Comparison of ENCODE assay signal across 21 mouse cellular contexts in genomic region chr3:152898906-152899305, GRCm38 (mm10).
DNase-seq lines count a peak whose midpoint lies in the region; TF ChIP-seq lines count a peak whose summit lies in the region.
"Had no signal": no experiment of that assay in that cellular context is flagged by ENCODE, and none has a peak within 500 bp of the region (broad histone marks: within the 10 kb centered on the region; RNA-seq: fewer than 3 reads in every experiment).

No protein-coding gene starts in this region.

- peak; percentile 41 for DNase-seq in heart, embryonic 10.5 days (ENCODE audit: low spot score)
- DNase-seq in heart, postnatal 4 days = no peak
- DNase-seq in ES-CJ7 (ENCODE audit: low read depth, low spot score) (peak; percentile 38), ES-E14 (ENCODE audit: low read depth, low spot score) (peak; percentile 53), ZHBTc4 (ENCODE audit: low read depth, low spot score) (peak; percentile 87)
- DNase-seq in urinary bladder, adult 18-20 months (ENCODE audit: low spot score in 2 of 2) = no peak
- DNase-seq: adrenal gland, postnatal 10 days; adrenal gland, postnatal 36 days; cerebellum, adult 18-20 months; cerebellum, adult 9-10 months; cerebellum, postnatal 14 days; gastrocnemius, postnatal 10 days; gastrocnemius, postnatal 36 days; heart, adult 18-20 months; kidney, adult 11 months had no signal

- no peaks in the 10 kb centered on the region for H3K9me3 ChIP-seq in heart, embryonic 10.5 days
- H3K9me3 ChIP-seq in ES-E14 (ENCODE audit: control insufficient read depth, insufficient read depth, low read depth, low read length) = no peaks in the 10 kb centered on the region
- H3K9me3 ChIP-seq: forebrain, embryonic 10.5 days; G1E; hindbrain, embryonic 10.5 days; hindbrain, embryonic 13.5 days; intestine, embryonic 15.5 days had no signal

- H3K27me3 ChIP-seq in heart, embryonic 10.5 days (ENCODE audit: insufficient read depth, poor library complexity, severe bottlenecking) = no peaks in the 10 kb centered on the region
- H3K27me3 ChIP-seq: hindbrain, embryonic 13.5 days; intestine, embryonic 15.5 days; Patski had no signal

- H3K9ac ChIP-seq in ES-E14 (ENCODE audit: insufficient read depth, low read depth, low read length, poor library complexity, severe bottlenecking) = no peak overlapping the region
- H3K9ac ChIP-seq: hindbrain, embryonic 13.5 days; intestine, embryonic 15.5 days had no signal

- H3K4me3 ChIP-seq in heart, embryonic 10.5 days = no peak overlapping the region
- no peak overlapping the region for H3K4me3 ChIP-seq in ES-E14 (ENCODE audit: insufficient read depth in 1 of 2, low read depth in 1 of 2, low read length in 2 of 2, poor library complexity in 1 of 2, severe bottlenecking in 1 of 2)
- H3K4me3 ChIP-seq: forebrain, embryonic 10.5 days; hindbrain, embryonic 10.5 days; hindbrain, embryonic 13.5 days; intestine, embryonic 15.5 days had no signal

- no peak overlapping the region for H3K27ac ChIP-seq in heart, embryonic 10.5 days
- H3K27ac ChIP-seq in ES-E14 (ENCODE audit: insufficient read depth, low read depth, low read length, poor library complexity, severe bottlenecking) = no peak overlapping the region
- H3K27ac ChIP-seq: forebrain, embryonic 10.5 days; hindbrain, embryonic 10.5 days; hindbrain, embryonic 13.5 days; intestine, embryonic 15.5 days had no signal

- no peaks in the 10 kb centered on the region for H3K4me1 ChIP-seq in heart, embryonic 10.5 days
- H3K4me1 ChIP-seq in ES-E14 (ENCODE audit: control insufficient read depth in 2 of 2, insufficient read depth in 2 of 2, low read length in 2 of 2, poor library complexity in 1 of 2) = no peaks in the 10 kb centered on the region
- H3K4me1 ChIP-seq: forebrain, embryonic 10.5 days; hindbrain, embryonic 10.5 days; hindbrain, embryonic 13.5 days; intestine, embryonic 15.5 days had no signal

- no peaks in the 10 kb centered on the region for H3K36me3 ChIP-seq in heart, embryonic 10.5 days
- H3K36me3 ChIP-seq in ES-E14 (ENCODE audit: control insufficient read depth, insufficient read depth, low read length, poor library complexity, severe bottlenecking) = no peaks in the 10 kb centered on the region
- H3K36me3 ChIP-seq: forebrain, embryonic 10.5 days; G1E; hindbrain, embryonic 10.5 days; hindbrain, embryonic 13.5 days; intestine, embryonic 15.5 days had no signal

- in situ Hi-C loops in ES-E14 (cut with MboI; ENCODE audit: low sequenced_read_pairs in 2 of 2, unreplicated experiment in 2 of 2) = no loop called here

- 89% methylated on average over 9 of the region's 9 CpGs for WGBS in heart, embryonic 10.5 days

TF ChIP-seq in ES-E14, 5 proteins besides CTCF, POLR2A, EP300 and RAD21:
- TF ChIP-seq HCFC1 (IDR thresholded peaks at IDR 0.05; ENCODE audit: borderline replicate concordance, insufficient read depth, low read length) (no peak), MAFK (IDR thresholded peaks at IDR 0.05; ENCODE audit: insufficient read depth, low read depth, low read length) (no peak), ZNF384 (IDR thresholded peaks at IDR 0.05; ENCODE audit: low read depth, low read length) (no peak), ZC3H11A (IDR thresholded peaks at IDR 0.05; ENCODE audit: borderline replicate concordance, low read depth, low read length) (no peak), CHD2 (IDR thresholded peaks at IDR 0.05; ENCODE audit: low read depth, low read length) (no peak)

Comparison
In these comparisons a context has a peak if more than half of its experiments do, and no peak if none do; other contexts are left out.
1. DNase-seq: peak in heart, embryonic 10.5 days (single experiment), ES-CJ7 (single experiment), ES-E14 (single experiment) and ZHBTc4 (single experiment); none in heart, postnatal 4 days (single experiment) and urinary bladder, adult 18-20 months (0 of 2).